Mouse (Mus musculus) C2C12 (cell line): Measurements from ENCODE around the gene Ell2.

ENCODE experiments used
- CTCF ChIP-seq: IDR thresholded peaks from one replicate; pipeline ENCODE4 v1.5.1; 2011; ENCODE audit not compliant: control insufficient read depth, insufficient read depth, insufficient read length
- FOSL1 ChIP-seq: IDR thresholded peaks from one replicate; pipeline ENCODE4 v1.8.0; 2011; ENCODE audit warnings: mild to moderate bottlenecking, low read length; ENCODE audit not compliant: poor library complexity, insufficient read depth, severe bottlenecking

GRCm38 (mm10) chr13:75809957-75810356, 103.4 kb downstream of the Ell2 start:
- no peak for TF ChIP-seq CTCF
- TF ChIP-seq FOSL1 = no peak
